Mouse (Mus musculus) stomach, embryonic 16.5 days (tissue): ENCODE results near the gene Zbtb32. TPM values are rescaled to one million over a fixed set of nuclear protein-coding genes. Genes with fewer than 3 reads are reported as not detected.

Experiments
- microRNA-seq: library from miRNA; unstranded; fragments of <30 nt; microRNA quantifications from one replicate; pipeline ENCODE4, GENCODE M21; 2016
- polyA plus RNA-seq: library from polyadenylated mRNA; unstranded; fragments of >200 nt; fragmentation: Nextera tagmentation; extraction: Ambion mirVana; gene quantifications from 2 replicates; pipeline ENCODE4 v1.2.1, GENCODE M21; 2015

Zbtb32 gene
- polyA plus RNA-seq, 1 experiment from 2014 or later: 1.4 TPM

Small RNA genes lying within 50 kb of the gene (microRNA-seq; reads per million reads assigned to microRNA genes)
- 0.99 reads per million for gene Gm38670
- gene Mir3569: not detected

Other genes starting within 250 kb of the Zbtb32 start
- gene Lrfn3, start 236.1 kb downstream of the Zbtb32 start, polyA plus RNA-seq: 4.0 and 4.6 TPM in 2 replicates
- 71.0 and 75.8 TPM in 2 replicates for gene Tyrobp, start 185.1 kb downstream of the Zbtb32 start, polyA plus RNA-seq
- 1.9 and 2.0 TPM in 2 replicates for gene Hcst, start 179.1 kb downstream of the Zbtb32 start, polyA plus RNA-seq
- gene Nfkbid, start 177.2 kb downstream of the Zbtb32 start, polyA plus RNA-seq: 1.5 and 2.0 TPM in 2 replicates
- gene Aplp1, start 153.4 kb downstream of the Zbtb32 start, polyA plus RNA-seq: 29.2 and 33.0 TPM in 2 replicates
- gene Kirrel2, start 141.2 kb downstream of the Zbtb32 start, polyA plus RNA-seq: 1.4 and 1.9 TPM in 2 replicates
- 3.4 and 4.2 TPM in 2 replicates for gene Nphs1, start 140.6 kb downstream of the Zbtb32 start, polyA plus RNA-seq
- gene Prodh2, start 105.3 kb downstream of the Zbtb32 start, polyA plus RNA-seq: 3.6 and 4.0 TPM in 2 replicates
- gene Arhgap33, start 63.8 kb downstream of the Zbtb32 start, polyA plus RNA-seq: 5.6 and 5.7 TPM in 2 replicates
- 69.8 and 72.4 TPM in 2 replicates for gene Hspb6, start 46.7 kb downstream of the Zbtb32 start, polyA plus RNA-seq
- gene Proser3, start 46.6 kb downstream of the Zbtb32 start, polyA plus RNA-seq: 10.3 and 12.6 TPM in 2 replicates
- gene Lin37, start 39.1 kb downstream of the Zbtb32 start, polyA plus RNA-seq: 53.8 and 58.5 TPM in 2 replicates
- gene U2af1l4, start 35.6 kb downstream of the Zbtb32 start, polyA plus RNA-seq: 73.4 and 80.7 TPM in 2 replicates
- gene Gm49396, start 35.6 kb downstream of the Zbtb32 start, polyA plus RNA-seq: 12.6 and 14.6 TPM in 2 replicates
- 137 and 156 TPM in 2 replicates for gene Psenen, start 35.3 kb downstream of the Zbtb32 start, polyA plus RNA-seq
- gene Igflr1, start 33.5 kb downstream of the Zbtb32 start, polyA plus RNA-seq: 3.6 and 4.1 TPM in 2 replicates
- gene Kmt2b, start 10.2 kb downstream of the Zbtb32 start, polyA plus RNA-seq: 6.5 and 7.9 TPM in 2 replicates
- 4.7 and 9.5 TPM in 2 replicates for gene Upk1a, start 13.9 kb upstream of the Zbtb32 start, polyA plus RNA-seq
- gene Cox6b1, start 27.2 kb upstream of the Zbtb32 start, polyA plus RNA-seq: 1,000 and 1,051 TPM in 2 replicates
- 0.13 TPM in 1 of 2 replicates, not detected in the other for gene Etv2, start 36.9 kb upstream of the Zbtb32 start, polyA plus RNA-seq
- gene Rbm42, start 51.4 kb upstream of the Zbtb32 start, polyA plus RNA-seq: 78.5 and 83.7 TPM in 2 replicates
- gene Haus5, start 66.1 kb upstream of the Zbtb32 start, polyA plus RNA-seq: 36.9 and 41.7 TPM in 2 replicates
- gene Pmis2, start 72.7 kb upstream of the Zbtb32 start, polyA plus RNA-seq: not detected in 2 replicates
- gene 2200002J24Rik, start 100.0 kb upstream of the Zbtb32 start, polyA plus RNA-seq: 5.5 and 6.2 TPM in 2 replicates
- gene Atp4a, start 113.3 kb upstream of the Zbtb32 start, polyA plus RNA-seq: 22.3 and 44.6 TPM in 2 replicates
- 215 and 232 TPM in 2 replicates for gene Tmem147, start 130.6 kb upstream of the Zbtb32 start, polyA plus RNA-seq
- gene Gapdhs, start 144.8 kb upstream of the Zbtb32 start, polyA plus RNA-seq: 0.28 and 0.40 TPM in 2 replicates
- gene Sbsn, start 152.6 kb upstream of the Zbtb32 start, polyA plus RNA-seq: 62.5 and 98.8 TPM in 2 replicates
- 391 and 628 TPM in 2 replicates for gene Dmkn, start 164.8 kb upstream of the Zbtb32 start, polyA plus RNA-seq
- gene Krtdap, start 189.0 kb upstream of the Zbtb32 start, polyA plus RNA-seq: 767 and 1,136 TPM in 2 replicates
- gene Ffar2, start 224.9 kb upstream of the Zbtb32 start, polyA plus RNA-seq: 8.2 and 11.6 TPM in 2 replicates